Mouse (Mus musculus): ENCODE data around the gene Tes3-ps.

Tes3-ps gene

DNA sequence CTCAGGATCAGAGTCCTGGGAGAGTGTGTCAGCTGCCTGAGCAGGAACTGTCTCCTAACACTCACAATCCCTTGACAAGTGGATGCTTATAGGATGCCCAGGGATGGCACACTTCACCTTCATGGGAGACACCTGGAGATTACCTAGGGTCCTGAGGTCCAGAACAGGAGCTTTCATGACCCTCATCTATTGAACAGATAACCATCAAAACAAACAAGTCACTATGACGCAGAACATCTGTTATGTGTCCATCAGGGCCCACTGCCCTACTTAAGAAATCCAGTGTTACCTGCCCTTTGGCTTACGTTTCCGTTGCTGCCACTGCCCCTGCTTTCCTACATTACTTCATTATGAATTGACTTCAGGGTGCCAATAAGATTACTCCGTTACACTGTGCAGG is 12.7 kb downstream of the Tes3-ps start:
- no peak for DNase-seq

GRCm38 (mm10) chr13:49507176-49507575 is 14.1 kb downstream of the Tes3-ps start:
- no peak for DNase-seq

- no peak for DNase-seq
These were observed 25.6 kb downstream of the Tes3-ps start for GRCm38 (mm10) chr13:49518761-49519160.

DNA sequence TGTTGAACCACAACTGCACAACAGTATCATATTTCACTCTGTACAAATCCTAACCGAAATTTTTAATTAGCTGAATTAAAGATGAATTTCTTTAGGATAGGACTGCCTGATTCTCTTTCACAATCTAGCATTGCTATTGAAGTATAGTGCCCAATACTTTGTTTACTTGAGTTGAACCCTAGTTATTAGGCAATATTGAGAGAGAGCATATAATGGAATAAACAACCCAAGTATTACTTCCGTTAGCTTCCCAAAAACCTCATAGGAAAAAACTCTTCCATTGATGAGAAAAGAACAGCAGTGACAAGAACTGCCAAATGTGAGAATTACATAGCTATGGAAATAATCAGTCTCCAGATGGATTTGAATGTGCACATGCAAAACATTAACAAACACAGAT is 33.1 kb downstream of the Tes3-ps start:
- DNase-seq = no peak

DNA sequence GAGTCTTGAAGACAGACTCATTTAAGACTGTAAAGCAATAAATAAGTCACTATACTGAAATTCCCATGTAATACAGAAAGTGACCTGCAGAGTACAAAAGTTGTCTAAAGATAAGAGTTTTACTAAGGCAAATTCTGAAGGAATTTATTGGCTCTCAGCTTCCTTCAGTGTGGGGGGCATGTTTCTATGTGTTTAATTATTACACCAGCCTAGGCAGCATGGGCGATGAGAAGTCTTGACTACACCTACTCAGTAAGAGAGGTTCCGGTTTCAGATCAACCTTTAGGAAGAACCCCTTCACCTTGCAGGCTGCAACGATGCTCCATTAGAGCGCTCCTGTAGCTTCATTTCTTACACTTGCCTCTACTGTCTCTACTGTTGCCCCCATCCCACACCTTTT is 37.5 kb downstream of the Tes3-ps start:
- no peak for DNase-seq

DNA sequence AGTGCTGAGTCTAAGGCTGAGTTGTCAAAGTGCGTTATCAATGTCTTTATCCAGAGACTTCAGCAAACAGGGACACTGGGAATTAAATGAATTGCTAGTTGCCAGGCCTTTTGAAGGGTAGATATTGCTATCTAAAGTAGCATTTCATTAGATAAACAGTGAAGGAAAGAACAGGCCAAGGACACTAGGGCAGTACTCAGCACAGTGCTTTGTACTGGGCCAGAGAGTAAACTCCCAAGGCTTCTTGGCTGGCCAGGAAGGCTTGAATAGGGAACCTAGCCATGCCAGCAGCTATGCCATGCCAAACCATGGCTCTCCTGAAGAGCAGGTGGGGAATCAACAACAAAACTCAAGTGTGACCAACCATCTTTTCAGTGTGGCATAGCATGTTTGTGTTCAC is 43.8 kb downstream of the Tes3-ps start:
- DNase-seq = no peak

GRCm38 (mm10) chr13:49538693-49539092 is 45.6 kb downstream of the Tes3-ps start:
- DNase-seq = no peak

GRCm38 (mm10) chr13:49544279-49544678 is 51.2 kb downstream of the Tes3-ps start, which contains the start of gene Aspn:
Gene Aspn, plus strand, starts transcription at chr13:49544443.
- no peak for DNase-seq

GRCm38 (mm10) chr13:49545646-49546045 is 52.5 kb downstream of the Tes3-ps start:
- DNase-seq = peak; percentile 14 to 20

Data from kidney, postnatal 4 days (tissue).